Mouse (Mus musculus) lung, embryonic 14.5 days (tissue): ENCODE measurements around the gene Il2rb. TPM values are rescaled to one million over a fixed set of nuclear protein-coding genes. Genes with fewer than 3 reads are reported as not detected.
A peak's percentile ranks its signal among the peaks of the same experiment; 100 is the strongest.

Source experiments
- ATAC-seq: fragments of 200-750 bp; cut with Nextera tagmentation; 2 replicates; pipeline ENCODE4 v1.8.0; 2017; ENCODE audit warnings: mild to moderate bottlenecking, moderate TSS enrichment, moderate library complexity; ENCODE audit not compliant: insufficient read depth
- DNase-seq: peaks from one replicate; pipeline ENCODE4 v3.0.0-alpha.2; 2015
- H3K27ac ChIP-seq: fragments of 300-500 bp; sonication (generic); 2 replicates; pipeline ENCODE4 v1.5.1; 2014; ENCODE audit warnings: low read depth, mild to moderate bottlenecking, moderate library complexity
- H3K27me3 ChIP-seq: fragments of 300-500 bp; sonication (generic); 2 replicates; pipeline ENCODE4 v1.6.1; 2014; ENCODE audit warnings: low read length, control low read depth; ENCODE audit not compliant: insufficient read depth
- H3K36me3 ChIP-seq: fragments of 300-500 bp; sonication (generic); 2 replicates; pipeline ENCODE4 v1.6.1; 2014; ENCODE audit warnings: control low read depth; ENCODE audit not compliant: insufficient read depth
- H3K4me1 ChIP-seq: fragments of 300-500 bp; sonication (generic); 2 replicates; pipeline ENCODE4 v1.6.1; 2014; ENCODE audit warnings: antibody characterized with exemption, control low read depth; ENCODE audit not compliant: insufficient read depth
- H3K4me2 ChIP-seq: fragments of 300-500 bp; sonication (generic); 2 replicates; pipeline ENCODE4 v1.6.1; 2014; ENCODE audit warnings: mild to moderate bottlenecking
- H3K4me3 ChIP-seq: fragments of 300-500 bp; sonication (generic); 2 replicates; pipeline ENCODE4 v1.5.1; 2014; ENCODE audit warnings: low read depth, low read length
- H3K9ac ChIP-seq: fragments of 300-500 bp; sonication (generic); 2 replicates; pipeline ENCODE4 v1.6.1; 2014
- H3K9me3 ChIP-seq: fragments of 300-500 bp; sonication (generic); 2 replicates; pipeline ENCODE4 v1.6.1; 2016; ENCODE audit warnings: low read depth, low read length, control low read depth
- CTCF ChIP-seq: IDR thresholded peaks from 2 replicates; pipeline ENCODE4 v1.5.1; 2016; ENCODE audit warnings: antibody characterized with exemption, low read depth
- WGBS: fragments of 180-500 bp; shearing (Covaris S2); extraction: QIAGEN DNeasy Blood & Tissue Kit; methylation state at CpG from one replicate; pipeline ENCODE4 v1.1.7; 2014; 5-methylcytosine and 5-hydroxymethylcytosine counted together
- polyA plus RNA-seq: library from polyadenylated mRNA; unstranded; fragments of >200 nt; fragmentation: Nextera tagmentation; extraction: Ambion mirVana; gene quantifications from 2 replicates; pipeline ENCODE4 v1.2.1, GENCODE M21; 2014

Il2rb gene
- polyA plus RNA-seq, 1 experiment from 2014 or later = 0.12 TPM

DNA sequence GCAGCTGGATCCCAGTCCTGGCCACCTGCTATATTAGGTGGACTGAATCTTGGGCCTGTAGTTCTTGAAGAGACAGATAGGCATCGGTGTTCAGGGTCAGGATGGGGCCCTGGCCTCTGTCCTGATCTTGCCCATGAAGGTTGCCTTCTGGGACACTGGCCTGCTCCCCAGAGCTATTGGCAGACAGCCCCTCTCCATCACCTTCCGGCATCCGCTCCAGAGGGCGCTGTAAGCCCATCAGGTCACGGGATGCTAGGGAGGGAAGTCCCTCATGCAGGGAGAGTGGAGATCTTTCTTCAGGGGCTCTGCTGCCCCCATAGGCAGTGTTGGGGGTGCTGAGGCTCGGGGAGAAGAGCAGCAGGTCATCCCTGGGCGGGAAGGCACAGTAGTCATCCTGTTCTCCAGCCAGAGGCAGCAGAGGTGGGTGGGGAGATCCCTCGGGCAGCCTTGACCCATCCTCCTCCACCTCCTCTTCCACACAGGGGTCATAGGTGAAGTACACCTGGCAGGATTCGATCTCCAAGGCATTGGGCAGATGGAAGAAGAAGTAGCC is 13.5 kb downstream of the Il2rb start:
- H3K9me3 ChIP-seq = no peaks in the 10 kb centered on the region
- no peaks in the 10 kb centered on the region for H3K4me1 ChIP-seq
- no peaks in the 10 kb centered on the region for H3K27me3 ChIP-seq
- TF ChIP-seq CTCF = 0 out of 2 replicates have a peak, but pooled peaks have one; percentile 13
- H3K4me3 ChIP-seq = no peak overlapping the region
- no peaks in the 10 kb centered on the region for H3K36me3 ChIP-seq
- H3K4me2 ChIP-seq = no peak overlapping the region
- ATAC-seq = no peak
- no peak for DNase-seq
- no peak overlapping the region for H3K27ac ChIP-seq
- no peak overlapping the region for H3K9ac ChIP-seq
- WGBS = 45% methylated on average over 9 of the region's 9 CpGs

DNA sequence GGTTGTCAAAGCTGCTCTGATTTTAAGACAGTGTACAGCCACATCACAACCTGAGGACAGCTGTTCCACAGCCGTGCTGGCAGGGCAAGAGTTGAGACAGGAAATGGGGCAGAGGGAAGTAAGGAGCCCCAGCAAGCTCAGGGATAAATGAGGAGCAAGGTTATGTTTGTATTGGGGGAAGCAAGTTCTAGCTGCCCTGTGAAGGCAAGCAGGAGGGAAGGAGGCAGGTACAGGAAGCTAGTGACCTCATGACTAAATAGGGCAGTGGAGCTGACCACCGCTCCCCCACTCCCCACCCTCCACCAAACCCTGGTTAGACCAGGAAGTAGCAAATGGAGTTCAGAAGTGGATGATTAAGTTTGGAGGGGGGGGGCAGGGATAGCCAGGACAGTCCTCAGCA is 14.1 kb downstream of the Il2rb start:
- WGBS = 26% methylated on average over 2 of the region's 2 CpGs
- Histone ChIP-seq H3K36me3 (no peaks in the 10 kb centered on the region), H3K4me3 (no peak overlapping the region), H3K4me1 (no peaks in the 10 kb centered on the region), H3K9me3 (no peaks in the 10 kb centered on the region), H3K4me2 (no peak overlapping the region), H3K27me3 (no peaks in the 10 kb centered on the region), H3K9ac (no peak overlapping the region), H3K27ac (no peak overlapping the region)
- DNase-seq = no peak
- TF ChIP-seq CTCF = no peak
- ATAC-seq = no peak

DNA sequence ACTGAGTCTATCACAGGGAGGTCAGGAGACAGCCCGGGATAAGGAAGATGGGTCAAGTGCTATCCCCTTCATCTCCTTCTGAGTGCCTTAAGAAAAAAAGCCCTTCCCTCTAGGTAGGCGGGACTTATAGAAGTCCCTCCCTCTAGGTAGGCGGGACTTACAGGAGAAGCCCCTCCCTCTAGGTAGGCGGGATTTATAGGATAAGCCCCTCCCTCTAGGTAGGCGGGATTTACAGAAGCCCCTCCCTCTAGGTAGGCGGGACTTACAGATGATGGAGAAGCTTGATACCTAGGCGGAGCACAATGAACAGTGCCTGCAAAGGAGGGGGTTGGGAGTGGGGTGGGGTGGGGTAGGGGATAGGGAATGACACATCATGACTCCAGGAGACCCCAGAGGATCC is 15.0 kb downstream of the Il2rb start:
- no peak for TF ChIP-seq CTCF
- ATAC-seq (no peak), DNase-seq (no peak)
- 73% methylated on average over 7 of the region's 7 CpGs for WGBS
- H3K27me3 ChIP-seq = no peaks in the 10 kb centered on the region
- H3K4me3 ChIP-seq = no peak overlapping the region
- no peaks in the 10 kb centered on the region for H3K9me3 ChIP-seq
- H3K9ac ChIP-seq = no peak overlapping the region
- H3K4me2 ChIP-seq = no peak overlapping the region
- H3K36me3 ChIP-seq = no peaks in the 10 kb centered on the region
- no peaks in the 10 kb centered on the region for H3K4me1 ChIP-seq
- H3K27ac ChIP-seq = no peak overlapping the region

DNA sequence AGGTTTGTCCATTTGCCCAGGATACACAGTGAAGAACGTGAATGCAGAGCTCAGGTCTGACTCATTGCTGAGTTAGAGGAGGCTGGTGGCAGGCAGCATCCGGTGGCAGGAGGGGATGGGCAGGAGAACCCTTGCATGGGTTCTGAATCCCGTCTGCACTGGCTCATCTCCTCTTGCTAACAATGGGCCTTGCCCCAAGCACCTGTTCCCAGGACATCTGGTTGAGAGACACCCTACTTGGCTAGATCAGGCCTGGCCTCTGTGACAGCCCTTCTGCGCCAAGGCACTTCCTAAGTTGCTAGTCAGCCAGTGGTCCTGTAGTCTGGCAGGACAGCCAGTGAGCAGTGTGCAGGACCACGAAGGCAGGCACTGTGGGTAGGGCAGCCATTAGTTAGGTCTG is 15.6 kb downstream of the Il2rb start:
- no peak for TF ChIP-seq CTCF
- no peak overlapping the region for H3K4me3 ChIP-seq
- no peaks in the 10 kb centered on the region for H3K27me3 ChIP-seq
- no peak overlapping the region for H3K9ac ChIP-seq
- DNase-seq (no peak), ATAC-seq (no peak)
- H3K4me1 ChIP-seq = no peaks in the 10 kb centered on the region
- WGBS = 71% methylated on average over 5 of the region's 5 CpGs
- no peaks in the 10 kb centered on the region for H3K9me3 ChIP-seq
- no peaks in the 10 kb centered on the region for H3K36me3 ChIP-seq
- no peak overlapping the region for H3K4me2 ChIP-seq
- no peak overlapping the region for H3K27ac ChIP-seq

DNA sequence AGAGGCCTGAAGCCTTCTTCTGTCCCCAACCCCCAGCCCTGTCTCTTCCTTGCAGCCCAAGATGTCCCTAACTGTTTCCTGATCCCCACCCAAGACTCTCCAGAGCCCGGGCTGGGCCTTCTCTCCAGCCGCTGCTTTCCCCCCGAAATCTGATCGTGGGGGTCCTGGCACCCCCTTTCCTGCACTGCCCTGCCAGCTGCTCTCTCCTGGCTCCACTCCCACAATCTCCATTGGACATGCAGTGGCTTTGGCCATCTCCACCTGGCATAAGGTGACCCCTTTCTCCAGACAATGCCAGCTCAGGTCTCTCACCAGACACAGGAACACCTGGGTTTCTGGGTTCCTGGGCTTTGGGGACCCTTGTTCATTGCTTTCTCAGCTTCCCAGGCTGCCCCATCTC is 17.0 kb downstream of the Il2rb start:
- Histone ChIP-seq H3K27ac (no peak overlapping the region), H3K4me2 (no peak overlapping the region), H3K4me1 (no peaks in the 10 kb centered on the region), H3K36me3 (no peaks in the 10 kb centered on the region), H3K4me3 (no peak overlapping the region), H3K27me3 (no peaks in the 10 kb centered on the region), H3K9ac (no peak overlapping the region), H3K9me3 (no peaks in the 10 kb centered on the region)
- TF ChIP-seq CTCF = no peak
- WGBS = 85% methylated on average over 4 of the region's 4 CpGs
- ATAC-seq (no peak), DNase-seq (no peak)

DNA sequence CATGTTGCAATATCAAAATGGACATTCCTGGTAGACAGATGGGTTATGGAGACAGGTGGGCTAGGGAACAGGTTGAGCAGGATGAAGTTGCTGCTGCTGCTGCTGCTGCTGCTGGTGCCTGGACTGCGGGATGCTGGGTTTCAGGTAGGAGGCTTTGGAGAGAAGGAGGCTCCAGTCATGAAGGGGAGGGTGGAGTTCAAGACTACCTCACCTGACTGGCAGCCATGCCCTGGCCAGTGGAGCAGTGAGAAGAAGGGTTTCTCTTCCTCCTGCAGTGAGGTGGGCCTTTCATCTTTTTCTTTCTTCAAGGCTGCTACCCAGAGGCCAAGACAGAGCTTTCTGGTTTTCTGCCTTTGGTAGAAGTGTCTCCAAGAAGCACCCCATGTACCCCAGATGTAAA is 18.2 kb downstream of the Il2rb start:
- H3K36me3 ChIP-seq = no peaks in the 10 kb centered on the region
- H3K9me3 ChIP-seq = no peaks in the 10 kb centered on the region
- no peak overlapping the region for H3K4me2 ChIP-seq
- 44% methylated on average over 1 of the region's 1 CpGs for WGBS
- H3K27ac ChIP-seq = no peak overlapping the region
- ATAC-seq (no peak), DNase-seq (no peak)
- no peak overlapping the region for H3K9ac ChIP-seq
- H3K4me3 ChIP-seq = no peak overlapping the region
- H3K27me3 ChIP-seq = no peaks in the 10 kb centered on the region
- no peaks in the 10 kb centered on the region for H3K4me1 ChIP-seq
- TF ChIP-seq CTCF = no peak

DNA sequence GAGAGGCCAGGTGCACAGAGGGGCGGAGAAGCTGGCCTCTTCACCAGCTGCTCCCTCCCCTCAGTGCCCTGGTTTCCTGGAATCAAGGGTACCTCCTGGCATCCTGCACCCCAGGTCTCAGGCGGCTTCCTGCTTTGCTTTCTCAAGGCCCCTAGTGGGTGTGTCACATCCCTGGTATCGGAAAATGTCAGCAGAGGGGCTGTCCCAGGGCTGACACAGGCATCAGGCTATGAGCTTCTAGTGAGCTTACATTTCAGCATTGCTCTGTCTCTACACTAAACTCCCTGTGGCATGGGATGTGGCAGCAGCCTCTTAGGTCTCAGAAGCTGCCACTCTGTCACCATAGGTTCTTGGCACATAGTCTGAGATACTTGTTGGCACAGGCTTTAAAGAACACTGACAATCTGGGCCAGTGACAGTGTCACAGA is 19.5 kb downstream of the Il2rb start:
- Histone ChIP-seq H3K9me3 (no peaks in the 10 kb centered on the region), H3K4me2 (no peak overlapping the region), H3K36me3 (no peaks in the 10 kb centered on the region), H3K4me1 (no peaks in the 10 kb centered on the region), H3K9ac (no peak overlapping the region), H3K27ac (no peak overlapping the region), H3K27me3 (no peaks in the 10 kb centered on the region), H3K4me3 (no peak overlapping the region)
- DNase-seq = no peak
- TF ChIP-seq CTCF = no peak
- no peak for ATAC-seq
- WGBS = 37% methylated on average over 3 of the region's 3 CpGs

DNA sequence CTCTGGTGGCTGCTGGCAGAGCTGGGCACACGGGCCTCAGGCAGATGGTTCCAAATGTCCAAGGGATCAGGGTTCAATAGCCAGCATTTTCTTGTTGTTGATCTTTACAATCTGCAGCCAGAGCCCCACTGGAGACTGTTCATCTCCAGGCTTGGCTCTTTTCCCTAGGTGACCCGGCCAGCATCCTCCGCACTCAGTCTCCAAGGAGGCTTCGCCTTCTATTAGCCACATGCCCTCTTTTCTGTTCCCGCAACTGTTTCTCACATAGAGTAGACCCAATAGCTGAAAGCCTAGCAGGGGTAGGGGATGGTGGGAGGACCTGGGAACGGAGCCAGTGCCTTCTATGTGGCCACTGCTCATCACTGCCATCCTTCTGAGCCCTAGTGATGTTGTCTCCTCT is 21.6 kb downstream of the Il2rb start:
- TF ChIP-seq CTCF = no peak
- Histone ChIP-seq H3K27ac (no peak overlapping the region), H3K27me3 (no peaks in the 10 kb centered on the region), H3K4me1 (no peaks in the 10 kb centered on the region), H3K9ac (no peak overlapping the region), H3K9me3 (no peaks in the 10 kb centered on the region), H3K36me3 (no peaks in the 10 kb centered on the region), H3K4me2 (no peak overlapping the region), H3K4me3 (no peak overlapping the region)
- no peak for DNase-seq
- no peak for ATAC-seq
- 77% methylated on average over 6 of the region's 6 CpGs for WGBS
